Mouse (Mus musculus) ES-E14 (cell line): Measurements from ENCODE around the gene Cradd. TPM values are rescaled to one million over a fixed set of nuclear protein-coding genes. Genes with fewer than 3 reads are reported as not detected.

Source experiments
- DNase-seq: peaks from one replicate; pipeline ENCODE4 v3.0.0-alpha.2; 2013; ENCODE audit warnings: low read depth, low spot score
- H3K27ac ChIP-seq: 2 replicates; pipeline ENCODE4 v1.5.1; 2012; ENCODE audit warnings: low read depth, mild to moderate bottlenecking, low read length, moderate library complexity, mixed read lengths; ENCODE audit not compliant: poor library complexity, insufficient read depth, severe bottlenecking
- H3K36me3 ChIP-seq: 2 replicates; pipeline ENCODE4 v1.6.1; 2012; ENCODE audit warnings: mild to moderate bottlenecking, low read length, moderate library complexity, mixed read lengths; ENCODE audit not compliant: control insufficient read depth, poor library complexity, insufficient read depth, severe bottlenecking
- H3K4me1 ChIP-seq, 2 experiments: fragments of 150-350 bp in 1 of 2; sonication (generic) in 1 of 2; 2 replicates each; pipeline ENCODE4 v1.6.1; 2012; ENCODE audit warnings: low read length in 2 of 2, mild to moderate bottlenecking in 1 of 2, mixed read lengths in 1 of 2; ENCODE audit not compliant: control insufficient read depth in 2 of 2, insufficient read depth in 2 of 2, poor library complexity in 1 of 2
- H3K4me3 ChIP-seq, 2 experiments: fragments of 150-350 bp in 1 of 2; sonication (generic) in 1 of 2; 2 replicates each; pipeline ENCODE4 v1.5.1; 2012; ENCODE audit warnings: low read length in 2 of 2, low read depth in 1 of 2, mild to moderate bottlenecking in 1 of 2, mixed read lengths in 1 of 2; ENCODE audit not compliant: insufficient read depth in 1 of 2, poor library complexity in 1 of 2, severe bottlenecking in 1 of 2
- H3K9ac ChIP-seq: 2 replicates; pipeline ENCODE4 v1.6.1; 2012; ENCODE audit warnings: low read depth, mild to moderate bottlenecking, low read length, mixed read lengths; ENCODE audit not compliant: poor library complexity, insufficient read depth, severe bottlenecking
- H3K9me3 ChIP-seq: fragments of 150-350 bp; sonication (generic); 2 replicates; pipeline ENCODE4 v1.6.1; 2012; ENCODE audit warnings: low read depth, mild to moderate bottlenecking, low read length; ENCODE audit not compliant: control insufficient read depth, insufficient read depth
- CHD2 ChIP-seq: IDR thresholded peaks from 2 replicates; pipeline ENCODE4 v1.6.1; 2014; ENCODE audit warnings: mild to moderate bottlenecking, low read depth, low read length, inconsistent platforms
- HCFC1 ChIP-seq: IDR thresholded peaks from 2 replicates; pipeline ENCODE4 v1.6.1; 2012; ENCODE audit warnings: low read length, inconsistent platforms, borderline replicate concordance; ENCODE audit not compliant: insufficient read depth
- MAFK ChIP-seq: IDR thresholded peaks from 2 replicates; pipeline ENCODE4 v1.6.1; 2014; ENCODE audit warnings: mild to moderate bottlenecking, low read depth, low read length, inconsistent platforms; ENCODE audit not compliant: insufficient read depth
- ZC3H11A ChIP-seq: IDR thresholded peaks from 2 replicates; pipeline ENCODE4 v1.6.1; 2012; ENCODE audit warnings: low read depth, mild to moderate bottlenecking, inconsistent platforms, low read length, borderline replicate concordance
- ZNF384 ChIP-seq: IDR thresholded peaks from 2 replicates; pipeline ENCODE4 v1.6.1; 2012; ENCODE audit warnings: low read depth, low read length, inconsistent platforms
- in situ Hi-C, 2 experiments: fragments of 600-800 bp; cut with MboI; formaldehyde crosslinking; loops; one replicate each; pipeline ENCODE4 v1.15.1; 2025; ENCODE audit warnings: low sequenced_read_pairs in 2 of 2, inconsistent platforms in 1 of 2; ENCODE audit not compliant: unreplicated experiment in 2 of 2
- total RNA-seq: library from RNA; depleted of rRNA; stranded (reverse); fragments of 300-350 nt; gene quantifications from 2 replicates; pipeline ENCODE4 v1.2.3, GENCODE M21; 2012

Cradd gene
- total RNA-seq, 1 experiment: 8.4 TPM

GRCm38 (mm10) chr10:95265576-95265975 lies 58.4 kb downstream of the Cradd start:
- peaks cover 5 to 11% of the 10 kb centered on the region in 2 experiments; a peak in 3 of 4 replicates for H3K4me1 ChIP-seq
- H3K9me3 ChIP-seq: no peaks in the 10 kb centered on the region
- in situ Hi-C loops: no loop called here
- TF ChIP-seq ZC3H11A (no peak), CHD2 (no peak), HCFC1 (no peak), ZNF384 (no peak), MAFK (no peak)
- no peaks in the 10 kb centered on the region for H3K36me3 ChIP-seq
- no peak for DNase-seq
- H3K27ac ChIP-seq: no peak overlapping the region
- peak overlapping the region; percentile 77; the same call in 1 of the 2 replicates for H3K9ac ChIP-seq
- no peak overlapping the region for H3K4me3 ChIP-seq

- no peak for DNase-seq
- H3K27ac ChIP-seq: peak overlapping the region; percentile 35; the same call in 1 of the 2 replicates
Measured at GRCm38 (mm10) chr10:95264485-95265321, 59.2 kb downstream of the Cradd start.

DNA sequence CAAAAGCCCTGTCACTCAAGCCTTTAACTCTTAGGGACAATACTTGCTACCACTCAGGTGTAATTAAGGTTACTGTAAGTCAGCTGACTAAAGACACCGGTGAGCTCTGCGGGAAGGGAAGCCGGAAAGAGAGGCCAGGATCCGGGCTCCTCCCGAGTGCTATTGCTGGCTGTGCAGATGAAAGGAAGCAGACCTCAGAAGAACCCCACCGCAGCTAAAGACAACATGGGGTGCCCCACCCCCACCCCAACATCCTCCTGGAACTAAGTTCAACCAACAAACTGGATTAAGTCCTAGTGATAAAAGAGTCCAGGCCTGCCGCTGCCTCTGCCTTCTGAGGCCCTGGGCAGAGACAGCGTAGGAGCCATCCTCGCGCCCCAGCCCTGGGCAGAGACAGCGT lies 61.5 kb downstream of the Cradd start:
- TF ChIP-seq HCFC1: no peak
- no peak for TF ChIP-seq MAFK
- TF ChIP-seq ZNF384: no peak
- no peak for DNase-seq
- no peaks in the 10 kb centered on the region for H3K36me3 ChIP-seq
- H3K27ac ChIP-seq: peak overlapping the region; percentile 84
- peaks cover 8 to 16% of the 10 kb centered on the region in 2 experiments for H3K4me1 ChIP-seq
- in situ Hi-C loops: no loop called here
- H3K9me3 ChIP-seq: no peaks in the 10 kb centered on the region
- peak overlapping the region; percentile 63 for H3K9ac ChIP-seq
- peak overlapping the region; percentile 1 to 40; a peak in 3 of 4 replicates for H3K4me3 ChIP-seq

More at GRCm38 (mm10) chr10:95264485-95265321, 59.2 kb downstream of the Cradd start:
- Histone ChIP-seq H3K36me3 (no peaks in the 10 kb centered on the region), H3K4me1 (peaks cover 5 to 11% of the 10 kb centered on the region in 2 experiments; a peak in 3 of 4 replicates), H3K4me3 (peak overlapping the region; percentile 63 to 71), H3K9ac (peak overlapping the region; percentile 77), H3K9me3 (no peaks in the 10 kb centered on the region)
- no peak for TF ChIP-seq ZNF384
- TF ChIP-seq MAFK: no peak
- no peak for TF ChIP-seq CHD2
- TF ChIP-seq HCFC1: no peak
- in situ Hi-C loops: no loop called here

- Histone ChIP-seq H3K27ac (no peak overlapping the region; the same call in 1 of the 2 replicates), H3K4me3 (no peak overlapping the region), H3K4me1 (peaks cover 10 to 16% of the 10 kb centered on the region in 2 experiments), H3K36me3 (no peaks in the 10 kb centered on the region), H3K9me3 (no peaks in the 10 kb centered on the region), H3K9ac (no peak overlapping the region)
- TF ChIP-seq CHD2 (no peak), MAFK (no peak), ZNF384 (no peak), ZC3H11A (no peak)
- in situ Hi-C loops: no loop called here
- no peak for DNase-seq
Measured at GRCm38 (mm10) chr10:95261279-95261678, 62.7 kb downstream of the Cradd start.
